Mouse (Mus musculus): ENCODE measurements around the gene Pth1r.

DNA sequence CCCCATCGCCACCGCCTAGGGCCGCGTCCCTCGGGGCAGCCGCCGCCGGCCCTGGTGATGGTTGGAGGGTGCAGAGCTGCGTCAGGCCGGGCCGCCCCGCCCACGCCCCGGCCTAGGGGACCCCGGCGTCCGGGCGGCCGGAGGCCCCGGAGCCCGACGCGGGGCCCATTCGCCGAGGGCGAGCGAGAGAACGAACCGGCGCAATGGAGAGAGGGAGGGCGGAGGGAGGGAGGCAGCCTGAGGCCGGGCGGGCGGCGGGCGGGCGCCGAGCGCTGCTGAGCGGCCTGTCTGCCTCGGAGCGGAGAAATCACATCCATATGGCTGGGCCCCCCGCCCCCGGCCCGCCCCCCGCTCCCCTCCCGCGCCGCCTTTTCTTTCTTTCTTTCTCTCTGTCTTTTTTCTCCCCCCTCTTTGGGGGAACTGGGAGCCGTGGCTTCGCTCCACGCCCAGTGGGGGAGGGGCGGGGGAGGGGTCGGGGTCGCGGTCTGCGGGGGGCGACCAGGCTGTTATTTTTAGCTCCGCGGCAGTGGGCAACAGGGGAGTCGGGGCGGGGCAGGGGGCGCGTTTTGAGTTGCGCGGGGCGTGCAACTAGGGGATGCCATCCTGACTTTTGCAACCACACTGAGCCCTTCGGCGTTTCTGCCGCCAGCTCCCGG is 4.5 kb downstream of the Pth1r start:
- TF ChIP-seq CTCF (IDR thresholded peaks at IDR 0.05; ENCODE audit: insufficient read depth, low read length): no peak
- no peak for TF ChIP-seq POLR2A (IDR thresholded peaks at IDR 0.05; ENCODE audit: borderline replicate concordance, extremely low read depth, low read depth, low read length)

Data from lung, adult 2 months (tissue).